Mouse (Mus musculus): ENCODE data around the gene Gramd1b.

- no peak for TF ChIP-seq CTCF (IDR thresholded peaks at IDR 0.05; ENCODE audit: borderline replicate concordance, extremely low read depth, insufficient read depth, insufficient read length)
- no peak for TF ChIP-seq POLR2A (IDR thresholded peaks at IDR 0.05; ENCODE audit: borderline replicate concordance, extremely low read depth, insufficient read depth, insufficient read length, poor library complexity, severe bottlenecking)
Observed at GRCm38 (mm10) chr9:40332326-40332725, 198.9 kb downstream of the Gramd1b start.

Measured in brain, embryonic 14.5 days (tissue).